9 mouse cellular contexts compared by ENCODE assay signal in genomic region chr3:122638329-122639196, GRCm38 (mm10). TPM values are rescaled to one million over a fixed set of nuclear protein-coding genes. Genes with fewer than 3 reads are reported as not detected.
DNase-seq lines count a peak whose midpoint lies in the region; ATAC-seq and TF ChIP-seq lines count a peak whose summit lies in the region.
"Had no signal": no experiment of that assay in that cellular context is flagged by ENCODE, and none has a peak within 500 bp of the region (broad histone marks: within the 10 kb centered on the region; RNA-seq: fewer than 3 reads in every experiment).

No protein-coding gene starts in this region.

- no peak overlapping the region for H3K9ac ChIP-seq in ES-E14 (ENCODE audit: insufficient read depth, low read depth, low read length, poor library complexity, severe bottlenecking)
- no peak overlapping the region for H3K9ac ChIP-seq in forebrain, embryonic 16.5 days (replicated peaks; ENCODE audit: low read depth, low read length)

- no peaks in the 10 kb centered on the region for H3K27me3 ChIP-seq in forebrain, embryonic 16.5 days (replicated peaks; ENCODE audit: control insufficient read depth, insufficient read depth, low read length)

- ATAC-seq in forebrain, embryonic 16.5 days: peak; percentile 75
- peak; percentile 95 for ATAC-seq in neutrophil, adult 5-6 weeks (ENCODE audit: extremely low read depth, insufficient number of reproducible peaks, low FRiP score, poor library complexity, severe bottlenecking)

- in situ Hi-C loops in ES-E14 (cut with MboI; ENCODE audit: low sequenced_read_pairs in 2 of 2, unreplicated experiment in 2 of 2): loop anchor here (5.0 to 25.0 kb wide), 2 partner anchors 326 to 341 kb away; no protein-coding TSS in a partner anchor

- WGBS in forebrain, embryonic 16.5 days: 36% methylated on average over 14 of the region's 14 CpGs

- peaks cover 3 to 14% of the 10 kb centered on the region in 2 experiments; a peak in 2 of 4 replicates for H3K4me1 ChIP-seq in ES-E14 (ENCODE audit: control insufficient read depth in 2 of 2, insufficient read depth in 2 of 2, low read length in 2 of 2, poor library complexity in 1 of 2)
- H3K4me1 ChIP-seq in forebrain, embryonic 16.5 days (replicated peaks; ENCODE audit: control insufficient read depth, insufficient read depth, low read length): peaks cover 3% of the 10 kb centered on the region; the same call in 1 of the 2 replicates

- H3K9me3 ChIP-seq in ES-E14 (ENCODE audit: control insufficient read depth, insufficient read depth, low read depth, low read length): no peaks in the 10 kb centered on the region
- no peaks in the 10 kb centered on the region for H3K9me3 ChIP-seq in forebrain, embryonic 16.5 days (ENCODE audit: control insufficient read depth, low read length)

- no peak overlapping the region for H3K4me2 ChIP-seq in forebrain, embryonic 16.5 days (ENCODE audit: low read length)

- no peak overlapping the region for H3K4me3 ChIP-seq in ES-E14 (ENCODE audit: insufficient read depth in 1 of 2, low read depth in 1 of 2, low read length in 2 of 2, poor library complexity in 1 of 2, severe bottlenecking in 1 of 2)
- no peak overlapping the region for H3K4me3 ChIP-seq in forebrain, embryonic 16.5 days (replicated peaks; ENCODE audit: low read length)
- H3K4me3 ChIP-seq: myocyte had no signal

- no peaks in the 10 kb centered on the region for H3K36me3 ChIP-seq in ES-E14 (ENCODE audit: control insufficient read depth, insufficient read depth, low read length, poor library complexity, severe bottlenecking)
- no peaks in the 10 kb centered on the region for H3K36me3 ChIP-seq in forebrain, embryonic 16.5 days (ENCODE audit: control insufficient read depth, insufficient read depth)

- no peak overlapping the region for H3K27ac ChIP-seq in ES-E14 (ENCODE audit: insufficient read depth, low read depth, low read length, poor library complexity, severe bottlenecking)
- H3K27ac ChIP-seq in forebrain, embryonic 16.5 days (ENCODE audit: low read length): no peak overlapping the region

- intact Hi-C loops in heart, postnatal 25 days (cut with DNase I): loop anchor here (1.0 to 5.0 kb wide), 6 partner anchors 74 to 751 kb away; no protein-coding TSS in a partner anchor

- DNase-seq in ES-E14 (ENCODE audit: low read depth, low spot score): peak; percentile 99
- peak; percentile 90 for DNase-seq in cerebellum, adult 11-12 months
- DNase-seq in heart, postnatal 25 days (ENCODE audit: low spot score): peak; percentile 80
- DNase-seq in layer of hippocampus, adult 11-12 months (ENCODE audit: low spot score): peak; percentile 98
- DNase-seq in lung, adult 18-20 months: peak; percentile 91 to 95
- peak; percentile 90 for DNase-seq in testis, postnatal 14 days (ENCODE audit: low spot score)

TF ChIP-seq in ES-E14, 5 proteins besides CTCF, POLR2A, EP300 and RAD21:
- TF ChIP-seq ZC3H11A (IDR thresholded peaks at IDR 0.05; ENCODE audit: borderline replicate concordance, low read depth, low read length): peak; percentile 77; the same call in 1 of the 2 replicates
- no peak for TF ChIP-seq MAFK (IDR thresholded peaks at IDR 0.05; ENCODE audit: insufficient read depth, low read depth, low read length)
- TF ChIP-seq HCFC1 (IDR thresholded peaks at IDR 0.05; ENCODE audit: borderline replicate concordance, insufficient read depth, low read length): 0 out of 2 replicates have a peak, but pooled peaks have one; percentile 20
- TF ChIP-seq ZNF384 (IDR thresholded peaks at IDR 0.05; ENCODE audit: low read depth, low read length): no peak
TF ChIP-seq in ES-E14: peak in this region for 2.

RNA-seq across cellular contexts. Expression of gene Fnbp1l, which starts 19.0 kb away (rescaled TPM):
- 21.2 and 25.5 TPM in 2 replicates for total RNA-seq in ES-E14 (2012; rRNA removed)
- 269 and 295 TPM in 2 replicates for polyA plus RNA-seq in forebrain, embryonic 16.5 days (2015; fragmentation: Nextera tagmentation; extraction: Ambion mirVana)
- total RNA-seq in heart, postnatal 25 days (2021): 10 to 100 TPM; 19.2 to 20.3 TPM
- 2.2 and 2.7 TPM in 2 replicates for total RNA-seq in neutrophil, adult 5-6 weeks (2017)
